Mouse (Mus musculus) MEL (cell line): ENCODE measurements at regions not wholly inside any gene's neighbourhood (a gene's known extent, or its start where the extent isn't known, plus 50 kb on each side); places are given as distances from the start of the nearest gene placed in this dataset.

Source experiments
- DNase-seq: peaks from one replicate; pipeline ENCODE4 v3.0.0; 2011; ENCODE audit warnings: low read depth, low spot score
- H3K27ac ChIP-seq: 2 replicates; pipeline ENCODE4 v1.5.1; 2012; ENCODE audit warnings: low read depth, mild to moderate bottlenecking, control low read depth, low read length, moderate library complexity; ENCODE audit not compliant: control insufficient read depth
- H3K27me3 ChIP-seq, 2 experiments: fragments of 150-350 bp in 1 of 2; sonication (generic) in 1 of 2; 2 replicates each; pipeline ENCODE4 v1.6.1; 2012; ENCODE audit warnings: low read length in 2 of 2, mild to moderate bottlenecking in 2 of 2, improper control_type of control experiment in 1 of 2, moderate library complexity in 1 of 2; ENCODE audit not compliant: insufficient read depth in 2 of 2, control insufficient read depth in 1 of 2
- H3K36me3 ChIP-seq, 2 experiments: 2 replicates each; pipeline ENCODE4 v1.6.1; 2012 to 2014; ENCODE audit warnings: low read length in 2 of 2, improper control_type of control experiment in 1 of 2, inconsistent platforms in 1 of 2, mild to moderate bottlenecking in 1 of 2; ENCODE audit not compliant: insufficient read depth in 2 of 2, control insufficient read depth in 1 of 2
- H3K4me1 ChIP-seq, 2 experiments: fragments of 150-350 bp in 1 of 2; sonication (generic) in 1 of 2; 2 replicates each; pipeline ENCODE4 v1.6.1; 2012; ENCODE audit warnings: low read length in 2 of 2, improper control_type of control experiment in 1 of 2, mild to moderate bottlenecking in 1 of 2; ENCODE audit not compliant: insufficient read depth in 2 of 2, control insufficient read depth in 1 of 2
- H3K4me3 ChIP-seq, 2 experiments: fragments of 150-350 bp in 1 of 2; sonication (generic) in 1 of 2; 2 replicates each; pipeline ENCODE4 v1.5.1; 2012; ENCODE audit warnings: low read depth in 2 of 2, low read length in 2 of 2, mild to moderate bottlenecking in 2 of 2, moderate library complexity in 2 of 2, control low read depth in 1 of 2, improper control_type of control experiment in 1 of 2; ENCODE audit not compliant: control insufficient read depth in 1 of 2, insufficient read depth in 1 of 2
- H3K79me2 ChIP-seq: 2 replicates; pipeline ENCODE4 v1.6.1; 2012; ENCODE audit warnings: mild to moderate bottlenecking, low read length, moderate library complexity; ENCODE audit not compliant: control insufficient read depth, poor library complexity, insufficient read depth
- H3K9ac ChIP-seq: 2 replicates; pipeline ENCODE4 v1.6.1; 2012; ENCODE audit warnings: low read depth, mild to moderate bottlenecking, control low read depth, low read length, moderate library complexity; ENCODE audit not compliant: control insufficient read depth, poor library complexity, severe bottlenecking
- H3K9me3 ChIP-seq: fragments of 150-350 bp; sonication (generic); replicated peaks from 2 replicates; pipeline ENCODE4 v1.6.1; 2012; ENCODE audit warnings: mild to moderate bottlenecking, low read length, improper control_type of control experiment, moderate library complexity; ENCODE audit not compliant: insufficient read depth
- ELF1 ChIP-seq: IDR thresholded peaks from 2 replicates; pipeline ENCODE4 v1.6.1; 2014; ENCODE audit warnings: low read depth, mild to moderate bottlenecking, inconsistent platforms, low read length, improper control_type of control experiment, moderate library complexity
- EP300 ChIP-seq, 2 experiments: IDR thresholded peaks; 2 replicates each; pipeline ENCODE4 v1.6.1; 2011; ENCODE audit warnings: improper control_type of control experiment in 2 of 2, low read length in 2 of 2, low read depth in 1 of 2, mild to moderate bottlenecking in 1 of 2
- ETS1 ChIP-seq: IDR thresholded peaks from 2 replicates; pipeline ENCODE4 v1.6.1; 2012; ENCODE audit warnings: low read depth, mild to moderate bottlenecking, inconsistent platforms, low read length, improper control_type of control experiment, moderate library complexity
- HCFC1 ChIP-seq: IDR thresholded peaks from 2 replicates; pipeline ENCODE4 v1.6.1; 2012; ENCODE audit warnings: low read depth, mild to moderate bottlenecking, inconsistent platforms, low read length, improper control_type of control experiment, moderate library complexity
- MAFK ChIP-seq: IDR thresholded peaks from 2 replicates; pipeline ENCODE4 v1.6.1; 2011; ENCODE audit warnings: low read depth, mild to moderate bottlenecking, low read length, improper control_type of control experiment, borderline replicate concordance
- MEF2A ChIP-seq: IDR thresholded peaks from 2 replicates; pipeline ENCODE4 v1.6.1; 2014; ENCODE audit warnings: low read depth, mild to moderate bottlenecking, inconsistent platforms, low read length, improper control_type of control experiment; ENCODE audit not compliant: poor library complexity, insufficient replicate concordance, severe bottlenecking; ENCODE audit errors: extremely low read depth
- MYB ChIP-seq: IDR thresholded peaks from 2 replicates; pipeline ENCODE4 v1.6.1; 2011; ENCODE audit warnings: mild to moderate bottlenecking, low read depth, low read length, improper control_type of control experiment
- MYC ChIP-seq: IDR thresholded peaks from 2 replicates; pipeline ENCODE4 v1.6.1; 2011; ENCODE audit warnings: low read depth, mild to moderate bottlenecking, low read length, improper control_type of control experiment, moderate library complexity
- RAD21 ChIP-seq: IDR thresholded peaks from 2 replicates; pipeline ENCODE4 v1.6.1; 2011; ENCODE audit warnings: mild to moderate bottlenecking, low read depth, low read length, improper control_type of control experiment
- ZNF384 ChIP-seq: IDR thresholded peaks from 2 replicates; pipeline ENCODE4 v1.6.1; 2012; ENCODE audit warnings: low read depth, mild to moderate bottlenecking, inconsistent platforms, low read length, improper control_type of control experiment

DNA sequence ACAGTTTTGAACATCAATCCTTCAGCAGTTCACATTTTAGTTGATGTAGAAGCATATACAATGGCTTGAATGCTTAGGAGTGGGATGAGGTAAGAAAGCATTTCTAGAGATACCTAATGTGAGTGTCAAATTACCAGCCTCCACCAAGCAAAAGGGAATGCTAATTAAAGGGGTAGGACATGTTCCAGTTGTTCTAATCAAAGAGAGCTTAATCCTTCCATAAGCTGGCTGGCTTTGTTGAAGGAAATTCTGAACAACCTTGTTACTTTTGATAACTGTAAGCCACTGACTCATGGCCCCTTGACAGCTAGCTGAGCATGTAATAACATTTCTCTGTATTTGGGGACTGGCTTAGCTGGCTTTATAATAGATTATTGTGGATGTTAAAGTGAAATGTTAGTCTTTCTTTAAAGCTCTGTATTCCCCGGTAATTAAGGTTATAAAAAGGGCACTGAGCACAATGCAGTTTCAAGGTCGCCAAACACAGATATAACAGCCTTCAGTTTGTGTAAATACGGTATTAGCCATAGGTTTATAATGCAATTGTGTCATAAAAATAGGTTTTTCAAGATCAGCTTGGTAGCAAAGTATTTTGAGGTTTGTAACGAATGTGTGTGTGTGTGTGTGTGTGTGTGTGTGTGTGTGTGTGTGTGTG lies 1211.5 kb downstream of the Pcdh9 start:
- H3K4me3 ChIP-seq = no peak overlapping the region
- TF ChIP-seq ETS1 (no peak), MYC (no peak), HCFC1 (no peak), EP300 (IDR thresholded peaks at IDR 0.05; ENCODE audit: low read depth in 1 of 2, low read length in 2 of 2) (no peak), MAFK (no peak), MEF2A (no peak), ZNF384 (no peak)
- TF ChIP-seq, all 39 proteins: peak for 0
- H3K9ac ChIP-seq = no peak overlapping the region

DNA sequence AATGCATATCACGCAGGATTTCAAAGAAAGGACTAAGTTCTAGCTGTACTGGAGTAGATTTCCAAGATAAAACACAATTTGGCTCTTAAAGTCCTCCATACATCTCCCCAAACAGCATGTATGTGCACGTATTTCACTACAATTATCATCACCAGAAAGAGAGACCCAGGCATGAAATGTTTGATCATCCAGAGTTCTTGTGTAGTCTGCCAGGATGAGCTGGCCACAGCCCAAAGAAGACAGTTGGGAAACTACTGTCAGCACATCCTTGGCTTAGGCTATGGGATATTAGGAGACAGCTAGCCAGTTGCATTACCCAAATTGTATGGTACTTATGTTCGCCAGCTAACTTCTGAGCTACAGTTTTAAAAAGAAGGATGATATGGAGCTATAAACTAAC lies 1216.3 kb downstream of the Pcdh9 start:
- TF ChIP-seq RAD21 = no peak
- TF ChIP-seq MYB = no peak
- TF ChIP-seq ELF1 = no peak
- Histone ChIP-seq H3K36me3 (no peaks in the 10 kb centered on the region), H3K9me3 (no peaks in the 10 kb centered on the region), H3K27me3 (no peaks in the 10 kb centered on the region), H3K4me1 (no peaks in the 10 kb centered on the region), H3K9ac (no peak overlapping the region), H3K79me2 (no peaks in the 10 kb centered on the region), H3K4me3 (no peak overlapping the region), H3K27ac (no peak overlapping the region)
- no peak for DNase-seq

More for the DNA sequence above, 1211.5 kb downstream of the Pcdh9 start:
- no peak for DNase-seq
- Histone ChIP-seq H3K36me3 (no peaks in the 10 kb centered on the region), H3K79me2 (no peaks in the 10 kb centered on the region), H3K27me3 (no peaks in the 10 kb centered on the region), H3K9me3 (no peaks in the 10 kb centered on the region), H3K27ac (no peak overlapping the region), H3K4me1 (no peaks in the 10 kb centered on the region)
